Mouse (Mus musculus) embryonic facial prominence, embryonic 11.5 days (tissue): ENCODE results near the gene Vmo1. TPM values are rescaled to one million over a fixed set of nuclear protein-coding genes. Genes with fewer than 3 reads are reported as not detected.
"Not testable (repeated sequence)": the region's sequence is repeated elsewhere in the genome, so short reads cannot be mapped to it uniquely, and the experiment has no call there.

Experiments
- ATAC-seq: fragments of 200-750 bp; cut with Nextera tagmentation; replicated peaks from 2 replicates; pipeline ENCODE4 v1.8.0; 2017; ENCODE audit warnings: low read depth; ENCODE audit not compliant: insufficient number of reproducible peaks, low FRiP score, low TSS enrichment
- DNase-seq: peaks from one replicate; pipeline ENCODE4 v3.0.0-alpha.2; 2015; ENCODE audit warnings: low spot score
- H3K27ac ChIP-seq: fragments of 300-500 bp; sonication (generic); replicated peaks from 2 replicates; pipeline ENCODE4 v1.5.1; 2014; ENCODE audit warnings: mild to moderate bottlenecking, low read depth, low read length, control low read depth
- H3K27me3 ChIP-seq: fragments of 300-500 bp; sonication (generic); 2 replicates; pipeline ENCODE4 v1.6.1; 2014; ENCODE audit warnings: mild to moderate bottlenecking, low read length, moderate library complexity, mixed read lengths; ENCODE audit not compliant: control insufficient read depth, insufficient read depth
- H3K36me3 ChIP-seq: fragments of 300-500 bp; sonication (generic); replicated peaks from 2 replicates; pipeline ENCODE4 v1.6.1; 2014; ENCODE audit warnings: low read depth, mild to moderate bottlenecking, low read length, moderate library complexity, mixed read lengths; ENCODE audit not compliant: control insufficient read depth, insufficient read depth
- H3K4me1 ChIP-seq: fragments of 300-500 bp; sonication (generic); 2 replicates; pipeline ENCODE4 v1.6.1; 2014; ENCODE audit warnings: low read length, mixed read lengths; ENCODE audit not compliant: control insufficient read depth, insufficient read depth
- H3K4me2 ChIP-seq: fragments of 300-500 bp; sonication (generic); 2 replicates; pipeline ENCODE4 v1.6.1; 2014; ENCODE audit warnings: low read depth, mild to moderate bottlenecking, control low read depth, low read length, moderate library complexity
- H3K4me3 ChIP-seq: fragments of 300-500 bp; sonication (generic); 2 replicates; pipeline ENCODE4 v1.5.1; 2014; ENCODE audit warnings: low read depth, low read length, control low read depth
- H3K9ac ChIP-seq: fragments of 300-500 bp; sonication (generic); replicated peaks from 2 replicates; pipeline ENCODE4 v1.6.1; 2014; ENCODE audit warnings: mild to moderate bottlenecking, control low read depth, low read length
- H3K9me3 ChIP-seq: fragments of 300-500 bp; sonication (generic); replicated peaks from 2 replicates; pipeline ENCODE4 v1.6.1; 2016; ENCODE audit warnings: mild to moderate bottlenecking, low read length, inconsistent platforms, mixed read lengths; ENCODE audit not compliant: control insufficient read depth
- WGBS: fragments of 180-500 bp; shearing (Covaris S2); extraction: QIAGEN DNeasy Blood & Tissue Kit; methylation state at CpG from one replicate; pipeline ENCODE4 v1.1.7; 2014; 5-methylcytosine and 5-hydroxymethylcytosine counted together
- polyA plus RNA-seq: library from polyadenylated mRNA; unstranded; fragments of >200 nt; fragmentation: Nextera tagmentation; extraction: Ambion mirVana; gene quantifications from 2 replicates; pipeline ENCODE4 v1.2.1, GENCODE M21; 2014

Gene Vmo1
- polyA plus RNA-seq, 1 experiment from 2014 or later, result 0.45 TPM

GRCm38 (mm10) chr11:70485498-70485897 is 28.9 kb downstream of the Vmo1 start:
- no peak for ATAC-seq
- H3K4me1 ChIP-seq, result no peaks in the 10 kb centered on the region
- H3K27ac ChIP-seq, result no peak overlapping the region
- no peaks in the 10 kb centered on the region for H3K27me3 ChIP-seq
- no peak overlapping the region for H3K9ac ChIP-seq
- no peak overlapping the region for H3K4me2 ChIP-seq
- no peak for DNase-seq
- no peak overlapping the region for H3K4me3 ChIP-seq
- WGBS, result 54% methylated on average over 2 of the region's 2 CpGs
- H3K9me3 ChIP-seq, result no peaks in the 10 kb centered on the region
- no peaks in the 10 kb centered on the region for H3K36me3 ChIP-seq

GRCm38 (mm10) chr11:70474872-70475534 is 39.4 kb downstream of the Vmo1 start:
- WGBS, result 82% methylated on average over 12 of the region's 12 CpGs
- no peaks in the 10 kb centered on the region for H3K9me3 ChIP-seq
- H3K36me3 ChIP-seq, result no peaks in the 10 kb centered on the region
- H3K4me2 ChIP-seq, result no peak overlapping the region
- no peak for ATAC-seq
- H3K4me1 ChIP-seq, result no peaks in the 10 kb centered on the region
- H3K27ac ChIP-seq, result no peak overlapping the region
- H3K9ac ChIP-seq, result no peak overlapping the region
- DNase-seq, result no peak
- H3K4me3 ChIP-seq, result no peak overlapping the region
- no peaks in the 10 kb centered on the region for H3K27me3 ChIP-seq

GRCm38 (mm10) chr11:70473291-70473690 is 41.1 kb downstream of the Vmo1 start:
- H3K27ac ChIP-seq, result not testable (repeated sequence)
- WGBS, result 90% methylated on average over 5 of the region's 5 CpGs

GRCm38 (mm10) chr11:70472716-70473115 is 41.7 kb downstream of the Vmo1 start:
- no peak overlapping the region for H3K27ac ChIP-seq
- H3K4me2 ChIP-seq, result no peak overlapping the region
- H3K4me1 ChIP-seq, result no peaks in the 10 kb centered on the region
- no peak overlapping the region for H3K4me3 ChIP-seq
- H3K9me3 ChIP-seq, result no peaks in the 10 kb centered on the region
- H3K9ac ChIP-seq, result no peak overlapping the region
- no peak for DNase-seq
- H3K27me3 ChIP-seq, result no peaks in the 10 kb centered on the region
- H3K36me3 ChIP-seq, result no peaks in the 10 kb centered on the region
- ATAC-seq, result no peak

More at GRCm38 (mm10) chr11:70473291-70473690, 41.1 kb downstream of the Vmo1 start:
- H3K4me3 ChIP-seq, H3K9ac ChIP-seq, H3K4me1 ChIP-seq, H3K27me3 ChIP-seq, H3K4me2 ChIP-seq, H3K9me3 ChIP-seq, DNase-seq, H3K36me3 ChIP-seq, ATAC-seq: not testable (repeated sequence)

GRCm38 (mm10) chr11:70469764-70470163 is 44.7 kb downstream of the Vmo1 start:
- 87% methylated on average over 3 of the region's 3 CpGs for WGBS
- no peak for ATAC-seq

GRCm38 (mm10) chr11:70467902-70468619 is 46.4 kb downstream of the Vmo1 start:
- H3K9ac ChIP-seq, result no peak overlapping the region
- peaks cover 11% of the 10 kb centered on the region for H3K27me3 ChIP-seq
- H3K4me2 ChIP-seq, result no peak overlapping the region
- WGBS, result 78% methylated on average over 5 of the region's 5 CpGs
- DNase-seq (no peak), ATAC-seq (no peak)
- H3K9me3 ChIP-seq, result no peaks in the 10 kb centered on the region
- H3K36me3 ChIP-seq, result no peaks in the 10 kb centered on the region
- H3K27ac ChIP-seq, result no peak overlapping the region
- H3K4me1 ChIP-seq, result no peaks in the 10 kb centered on the region; the same call in 1 of the 2 replicates
- H3K4me3 ChIP-seq, result no peak overlapping the region

More at GRCm38 (mm10) chr11:70469764-70470163, 44.7 kb downstream of the Vmo1 start:
- Histone ChIP-seq H3K27me3 (peaks cover 7% of the 10 kb centered on the region), H3K4me2 (no peak overlapping the region), H3K9ac (no peak overlapping the region), H3K9me3 (no peaks in the 10 kb centered on the region), H3K27ac (no peak overlapping the region), H3K4me3 (no peak overlapping the region), H3K36me3 (no peaks in the 10 kb centered on the region), H3K4me1 (no peaks in the 10 kb centered on the region; the same call in 1 of the 2 replicates)
- DNase-seq, result no peak

- ATAC-seq (no peak), DNase-seq (peak; percentile 15)
- WGBS, result 12% methylated on average over 23 of the region's 23 CpGs
- 0 out of 2 replicates have a peak overlapping the region, but pooled peaks have one; percentile 17 for H3K4me3 ChIP-seq
- peak overlapping the region; percentile 35 for H3K4me2 ChIP-seq
- no peak overlapping the region for H3K27ac ChIP-seq
- H3K4me1 ChIP-seq, result no peaks in the 10 kb centered on the region; the same call in 1 of the 2 replicates
- H3K9me3 ChIP-seq, result no peaks in the 10 kb centered on the region
- H3K9ac ChIP-seq, result peak overlapping the region; percentile 37
- H3K27me3 ChIP-seq, result peaks cover 13% of the 10 kb centered on the region
- H3K36me3 ChIP-seq, result no peaks in the 10 kb centered on the region
Measured at GRCm38 (mm10) chr11:70465824-70466223, 48.6 kb downstream of the Vmo1 start.

GRCm38 (mm10) chr11:70465211-70465610 is 49.2 kb downstream of the Vmo1 start:
- Histone ChIP-seq H3K4me1 (no peaks in the 10 kb centered on the region; the same call in 1 of the 2 replicates), H3K4me2 (peak overlapping the region; percentile 2; the same call in 1 of the 2 replicates), H3K36me3 (no peaks in the 10 kb centered on the region), H3K27ac (no peak overlapping the region), H3K9ac (peak overlapping the region; percentile 2; the same call in 1 of the 2 replicates), H3K9me3 (no peaks in the 10 kb centered on the region), H3K27me3 (peaks cover 18% of the 10 kb centered on the region), H3K4me3 (no peak overlapping the region)
- 22% methylated on average over 16 of the region's 16 CpGs for WGBS
- peak; percentile 6 for DNase-seq
- no peak for ATAC-seq
